Mouse (Mus musculus): ENCODE measurements around the gene Ifi211. TPM values are rescaled to one million over a fixed set of nuclear protein-coding genes. Genes with fewer than 3 reads are reported as not detected.
A peak's percentile ranks its signal among the peaks of the same experiment; 100 is the strongest.
"Not testable (repeated sequence)": the region's sequence is repeated elsewhere in the genome, so short reads cannot be mapped to it uniquely, and the experiment has no call there.

Gene Ifi211
- polyA plus RNA-seq, 1 experiment = 0.55 TPM

DNA sequence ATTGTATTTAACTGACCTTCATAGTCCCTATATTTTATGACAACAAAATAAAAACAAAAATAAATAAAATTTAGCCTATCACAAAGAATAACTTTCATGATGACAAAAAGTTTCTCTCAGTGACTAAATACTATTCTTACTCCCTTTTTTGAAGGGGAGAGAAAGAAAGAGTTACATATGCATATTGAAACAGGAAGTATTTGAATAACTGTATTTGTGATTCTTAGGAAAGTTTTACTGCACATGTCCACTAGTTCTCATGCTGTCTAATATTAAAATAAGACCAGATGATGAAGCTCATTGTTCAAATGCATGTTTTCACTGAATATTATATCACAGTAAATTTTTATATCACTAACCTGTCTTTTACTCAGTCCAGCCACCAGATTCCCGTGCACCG is 28.7 kb upstream of the Ifi211 start:
- H3K27me3 ChIP-seq (ENCODE audit: control insufficient read depth, insufficient read depth, low read length); DNase-seq (ENCODE audit: low read depth in 1 of 2, low spot score in 2 of 2); H3K4me1 ChIP-seq (ENCODE audit: control insufficient read depth, insufficient read depth, insufficient read length); H3K36me3 ChIP-seq (ENCODE audit: control insufficient read depth, insufficient read depth, low read length): not testable (repeated sequence)
- Histone ChIP-seq H3K4me3 (ENCODE audit: extremely low read depth, insufficient read depth, insufficient read length) (peak overlapping the region; percentile 56), H3K27ac (ENCODE audit: insufficient read depth, low read length) (peak overlapping the region; percentile 83)
- WGBS = 0% methylated on average over 2 of the region's 2 CpGs

DNA sequence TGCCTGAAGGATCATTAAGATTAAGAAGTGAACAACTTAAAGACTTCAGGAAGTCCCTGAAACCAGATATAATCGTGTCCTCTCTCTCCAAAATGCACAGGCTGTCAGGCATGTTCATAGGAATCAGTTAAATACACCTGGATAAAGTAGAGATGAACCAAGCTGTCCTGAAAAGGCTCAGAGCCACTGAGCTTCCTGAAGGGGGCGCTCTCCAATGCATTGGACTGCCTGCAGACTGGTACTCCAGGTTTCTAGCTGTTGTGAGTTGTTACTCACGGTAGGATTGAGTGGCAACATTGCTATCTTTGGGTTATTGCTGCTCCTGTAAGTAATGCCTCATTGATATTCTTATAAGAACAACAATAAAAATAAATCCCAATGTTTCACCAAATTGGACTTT is 6.4 kb upstream of the Ifi211 start:
- not testable (repeated sequence) for H3K27me3 ChIP-seq (ENCODE audit: control insufficient read depth, insufficient read depth, low read length); H3K4me1 ChIP-seq (ENCODE audit: control insufficient read depth, insufficient read depth, insufficient read length); H3K4me3 ChIP-seq (ENCODE audit: extremely low read depth, insufficient read depth, insufficient read length); H3K36me3 ChIP-seq (ENCODE audit: control insufficient read depth, insufficient read depth, low read length); H3K27ac ChIP-seq (ENCODE audit: insufficient read depth, low read length); DNase-seq (ENCODE audit: low read depth in 1 of 2, low spot score in 2 of 2)
- 81% methylated on average over 3 of the region's 3 CpGs for WGBS

DNA sequence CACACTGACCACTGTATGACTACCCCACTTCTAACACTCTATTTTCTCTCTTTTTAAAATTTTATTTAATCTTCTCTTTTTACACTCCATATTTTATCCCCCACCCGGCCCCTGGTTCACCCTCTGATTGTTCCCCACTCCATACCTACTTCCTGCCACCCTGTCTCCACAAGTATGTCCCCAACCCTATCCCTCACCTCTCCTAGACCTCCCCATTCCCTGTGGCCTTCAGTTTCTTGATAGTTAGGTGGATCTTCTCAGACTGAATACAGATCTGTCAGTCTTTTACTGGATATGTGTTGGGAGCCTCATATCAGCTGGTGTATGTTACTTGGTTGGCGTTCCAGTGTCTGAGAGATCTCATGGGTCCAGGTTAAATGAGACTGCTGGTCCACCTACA is 1.7 kb upstream of the Ifi211 start:
- Histone ChIP-seq H3K4me1 (ENCODE audit: control insufficient read depth, insufficient read depth, insufficient read length) (no peaks in the 10 kb centered on the region), H3K36me3 (ENCODE audit: control insufficient read depth, insufficient read depth, low read length) (no peaks in the 10 kb centered on the region), H3K27ac (ENCODE audit: insufficient read depth, low read length) (no peak overlapping the region), H3K27me3 (ENCODE audit: control insufficient read depth, insufficient read depth, low read length) (no peaks in the 10 kb centered on the region), H3K4me3 (ENCODE audit: extremely low read depth, insufficient read depth, insufficient read length) (no peak overlapping the region)
- DNase-seq (ENCODE audit: low read depth in 1 of 2, low spot score in 2 of 2) = no peak
- 80% methylated on average over 2 of the region's 2 CpGs for WGBS
- TF ChIP-seq CTCF (IDR thresholded peaks at IDR 0.05; ENCODE audit: extremely low read depth, insufficient read depth, insufficient read length, insufficient replicate concordance) = no peak
- TF ChIP-seq POLR2A (IDR thresholded peaks at IDR 0.05; ENCODE audit: low read depth, low read length) = no peak

DNA sequence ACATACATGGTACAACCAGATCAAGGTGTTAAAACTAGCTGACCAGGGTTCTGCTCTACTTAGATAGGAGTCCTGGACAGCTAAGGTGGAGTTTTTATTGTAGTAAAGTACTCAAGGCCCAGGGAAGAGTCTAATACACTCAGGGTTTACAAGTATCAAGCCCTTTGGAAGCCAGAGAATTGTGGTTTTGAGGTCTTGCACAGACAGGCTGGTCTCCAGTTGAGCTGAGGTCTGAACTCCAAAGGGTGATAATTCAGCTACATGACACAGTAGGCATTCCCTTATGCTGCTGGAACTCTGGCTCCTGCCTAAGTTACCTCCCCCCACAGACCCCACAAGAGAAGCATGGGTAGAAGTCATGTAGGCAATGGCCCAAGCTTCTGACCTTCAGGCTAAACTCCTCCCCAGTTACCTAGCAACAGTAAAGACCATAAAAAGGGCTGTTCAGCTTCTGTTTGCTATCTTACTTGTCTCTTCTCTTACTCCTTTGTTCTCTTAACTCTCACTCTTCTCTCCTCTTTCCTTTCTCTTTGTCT is 478 bp upstream of the Ifi211 start:
- DNase-seq (ENCODE audit: low read depth in 1 of 2, low spot score in 2 of 2); H3K4me3 ChIP-seq (ENCODE audit: extremely low read depth, insufficient read depth, insufficient read length); H3K4me1 ChIP-seq (ENCODE audit: control insufficient read depth, insufficient read depth, insufficient read length); H3K27ac ChIP-seq (ENCODE audit: insufficient read depth, low read length); H3K36me3 ChIP-seq (ENCODE audit: control insufficient read depth, insufficient read depth, low read length); H3K27me3 ChIP-seq (ENCODE audit: control insufficient read depth, insufficient read depth, low read length): not testable (repeated sequence)

DNA sequence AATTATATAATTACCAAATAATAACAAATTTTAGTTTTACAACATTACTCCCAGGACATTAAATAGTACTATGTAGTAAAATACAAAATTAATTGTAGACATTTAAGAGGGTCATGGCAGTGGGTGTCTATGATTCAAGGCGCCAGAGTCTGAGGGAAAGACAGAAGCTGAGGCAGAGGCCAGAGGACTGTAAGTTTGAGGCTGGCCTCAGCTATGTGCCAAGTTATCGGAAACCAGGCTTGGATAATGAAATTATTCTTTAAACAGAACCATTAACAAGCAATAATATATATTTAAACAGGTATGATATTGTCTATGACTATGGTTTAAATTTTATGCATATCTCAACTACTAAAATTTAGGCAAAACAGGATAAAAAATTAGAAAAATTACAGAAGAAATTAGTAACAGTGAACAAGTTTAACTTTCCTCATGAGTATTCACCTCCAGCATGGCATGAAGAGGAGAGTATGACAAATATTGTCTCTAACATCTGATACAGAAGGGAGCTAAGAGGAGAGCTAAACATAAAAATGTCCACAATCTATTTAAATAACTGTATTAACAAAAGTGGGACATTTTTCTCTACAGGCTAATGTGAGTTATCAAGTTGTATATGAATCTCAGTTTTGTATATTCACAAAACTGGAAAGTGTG is 910 bp downstream of the Ifi211 start:
- no peak overlapping the region for H3K4me3 ChIP-seq (ENCODE audit: extremely low read depth, insufficient read depth, insufficient read length)

DNA sequence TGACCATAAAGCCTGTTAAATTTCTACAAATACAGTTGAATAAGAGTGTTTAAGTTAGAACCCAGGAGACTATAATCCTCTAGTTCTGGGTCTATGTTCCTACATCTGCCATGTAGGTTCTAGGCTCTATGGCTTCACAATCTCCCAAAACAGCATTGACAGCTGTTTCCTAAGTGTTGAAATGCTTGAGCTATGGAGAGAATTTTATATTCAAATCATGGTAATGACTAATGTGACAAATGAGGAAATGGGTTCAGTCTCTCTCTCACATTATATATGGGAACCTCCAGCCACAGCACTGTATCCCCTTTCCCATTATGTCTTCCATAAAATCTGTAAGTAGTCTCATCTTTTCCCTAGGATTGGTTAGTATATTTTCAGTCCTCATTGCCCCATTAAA is 4.5 kb downstream of the Ifi211 start:
- H3K4me1 ChIP-seq (ENCODE audit: control insufficient read depth, insufficient read depth, insufficient read length); H3K27me3 ChIP-seq (ENCODE audit: control insufficient read depth, insufficient read depth, low read length); H3K4me3 ChIP-seq (ENCODE audit: extremely low read depth, insufficient read depth, insufficient read length); H3K36me3 ChIP-seq (ENCODE audit: control insufficient read depth, insufficient read depth, low read length); DNase-seq (ENCODE audit: low read depth in 1 of 2, low spot score in 2 of 2); H3K27ac ChIP-seq (ENCODE audit: insufficient read depth, low read length): not testable (repeated sequence)

More for the DNA sequence above, 910 bp downstream of the Ifi211 start:
- H3K36me3 ChIP-seq (ENCODE audit: control insufficient read depth, insufficient read depth, low read length) = no peaks in the 10 kb centered on the region
- no peaks in the 10 kb centered on the region for H3K27me3 ChIP-seq (ENCODE audit: control insufficient read depth, insufficient read depth, low read length)
- H3K4me1 ChIP-seq (ENCODE audit: control insufficient read depth, insufficient read depth, insufficient read length) = no peaks in the 10 kb centered on the region
- H3K27ac ChIP-seq (ENCODE audit: insufficient read depth, low read length) = no peak overlapping the region
- 93% methylated on average over 2 of the region's 2 CpGs for WGBS
- TF ChIP-seq POLR2A (IDR thresholded peaks at IDR 0.05; ENCODE audit: low read depth, low read length) (no peak), CTCF (IDR thresholded peaks at IDR 0.05; ENCODE audit: extremely low read depth, insufficient read depth, insufficient read length, insufficient replicate concordance) (no peak)
- no peak for DNase-seq (ENCODE audit: low read depth in 1 of 2, low spot score in 2 of 2)

DNA sequence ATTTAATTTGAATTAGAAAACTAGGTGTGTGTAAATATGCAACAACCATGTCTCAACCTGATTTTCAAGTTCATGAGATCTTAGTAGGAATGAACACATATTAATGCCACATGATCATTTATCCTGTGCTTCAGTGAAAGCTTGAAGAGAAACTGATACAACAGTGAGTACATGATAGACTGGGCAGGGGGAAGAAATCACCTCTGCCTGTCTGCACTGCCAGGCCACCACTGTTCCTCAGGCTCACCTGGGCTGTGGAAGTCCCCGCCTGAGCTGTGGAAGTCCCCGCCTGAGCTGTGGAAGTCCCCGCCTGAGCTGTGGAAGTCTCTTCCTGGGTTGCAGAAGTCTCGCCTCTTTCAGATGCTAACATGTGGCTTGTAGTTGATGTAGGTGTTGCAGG is 7.0 kb downstream of the Ifi211 start:
- not testable (repeated sequence) for H3K27ac ChIP-seq (ENCODE audit: insufficient read depth, low read length); H3K27me3 ChIP-seq (ENCODE audit: control insufficient read depth, insufficient read depth, low read length); H3K4me1 ChIP-seq (ENCODE audit: control insufficient read depth, insufficient read depth, insufficient read length); H3K4me3 ChIP-seq (ENCODE audit: extremely low read depth, insufficient read depth, insufficient read length); H3K36me3 ChIP-seq (ENCODE audit: control insufficient read depth, insufficient read depth, low read length)
- peak in 1 of 2 experiments; percentile 14 for DNase-seq (ENCODE audit: low read depth in 1 of 2, low spot score in 2 of 2)
- WGBS = 46% methylated on average over 4 of the region's 4 CpGs

DNA sequence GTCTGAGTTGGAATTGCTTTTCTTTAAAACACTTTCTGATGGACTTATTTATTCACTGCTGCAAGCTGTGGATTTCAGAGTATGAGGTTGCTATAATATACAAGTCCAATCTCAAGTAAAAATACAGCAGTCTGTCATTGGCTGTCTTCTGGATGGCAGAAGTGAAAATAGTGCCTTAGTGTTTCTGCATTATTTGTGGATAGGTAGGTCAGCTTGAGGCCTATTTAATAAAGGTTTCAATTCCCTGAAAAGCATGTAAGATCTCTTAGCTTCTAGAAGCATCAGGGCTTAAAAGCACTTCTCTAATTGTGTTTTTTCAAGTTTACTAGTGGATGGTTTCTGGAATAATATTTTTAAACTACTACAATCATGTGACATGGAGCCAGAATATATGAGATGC is 23.1 kb downstream of the Ifi211 start:
- H3K4me1 ChIP-seq (ENCODE audit: control insufficient read depth, insufficient read depth, insufficient read length); DNase-seq (ENCODE audit: low read depth in 1 of 2, low spot score in 2 of 2); H3K36me3 ChIP-seq (ENCODE audit: control insufficient read depth, insufficient read depth, low read length); H3K4me3 ChIP-seq (ENCODE audit: extremely low read depth, insufficient read depth, insufficient read length); H3K27me3 ChIP-seq (ENCODE audit: control insufficient read depth, insufficient read depth, low read length); H3K27ac ChIP-seq (ENCODE audit: insufficient read depth, low read length): not testable (repeated sequence)

DNA sequence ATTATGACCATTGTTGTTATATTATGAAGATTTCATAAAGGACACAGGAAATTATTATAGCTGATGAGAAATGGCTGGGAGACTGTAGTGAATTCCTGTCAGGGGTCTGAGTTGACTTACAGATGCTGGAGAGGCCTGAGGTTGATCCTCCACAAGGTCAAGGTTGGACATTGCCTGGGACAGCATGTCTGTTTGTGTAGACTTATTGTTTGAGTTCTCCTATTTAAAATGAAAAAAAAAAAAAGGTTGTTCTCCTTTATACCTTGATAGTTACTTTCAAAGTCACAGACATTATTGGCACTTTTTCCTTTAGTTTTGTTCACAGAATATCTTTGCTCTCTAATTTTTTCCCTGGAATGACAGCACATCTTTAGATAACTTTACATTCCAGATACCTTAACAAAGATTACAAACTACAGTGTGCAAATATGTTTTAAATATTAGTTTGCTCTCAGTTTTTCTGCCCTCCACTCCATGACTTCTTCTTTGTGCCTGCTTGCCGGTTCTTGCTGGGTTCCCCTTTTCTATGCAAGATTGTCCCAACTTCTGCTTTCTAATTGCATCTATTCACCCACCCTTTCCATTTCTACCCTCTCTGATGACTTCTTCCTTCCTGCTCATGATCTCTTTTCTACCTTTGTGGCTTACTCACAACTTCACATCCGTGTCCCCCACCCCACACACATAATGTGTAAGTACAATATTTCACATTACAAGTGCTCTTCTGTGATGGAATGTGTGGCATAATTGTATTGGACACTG is 25.6 kb downstream of the Ifi211 start:
- not testable (repeated sequence) for H3K36me3 ChIP-seq (ENCODE audit: control insufficient read depth, insufficient read depth, low read length); H3K27ac ChIP-seq (ENCODE audit: insufficient read depth, low read length); DNase-seq (ENCODE audit: low read depth in 1 of 2, low spot score in 2 of 2); H3K27me3 ChIP-seq (ENCODE audit: control insufficient read depth, insufficient read depth, low read length); H3K4me3 ChIP-seq (ENCODE audit: extremely low read depth, insufficient read depth, insufficient read length); H3K4me1 ChIP-seq (ENCODE audit: control insufficient read depth, insufficient read depth, insufficient read length)
- WGBS = 0% methylated on average over 1 of the region's 2 CpGs

DNA sequence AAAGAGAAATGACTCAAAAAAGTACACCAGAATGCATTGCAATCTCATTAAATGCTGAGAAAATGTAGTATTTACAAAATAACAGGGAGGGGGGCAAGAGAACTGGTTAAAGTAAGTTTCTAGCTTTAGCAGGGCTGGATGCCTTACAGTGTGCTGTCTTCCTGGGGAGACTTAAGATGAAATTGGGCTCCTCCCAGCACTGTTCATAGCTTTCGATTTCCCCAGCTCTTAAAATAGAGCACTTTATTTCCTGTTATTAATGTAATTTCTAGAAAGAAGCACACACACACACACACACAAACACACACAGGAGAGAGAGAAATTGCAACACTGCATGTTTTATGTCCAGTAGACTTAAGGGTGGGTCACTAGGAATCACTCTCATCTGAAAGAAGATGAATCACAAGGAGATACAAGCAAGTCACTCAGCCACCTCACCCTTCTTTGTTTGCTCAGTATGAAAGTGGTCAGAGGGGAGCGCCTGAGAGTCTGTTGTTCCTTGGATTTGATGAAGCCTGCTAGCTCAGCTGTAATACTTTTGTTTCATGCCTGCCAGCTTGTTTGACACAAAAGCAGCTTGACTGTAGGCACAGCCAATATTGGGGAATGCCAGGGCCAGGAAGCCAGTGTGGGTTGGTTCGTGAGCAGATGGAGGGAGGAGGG is 32.7 kb downstream of the Ifi211 start:
- WGBS = 8% methylated on average over 3 of the region's 3 CpGs
- peak overlapping the region; percentile 90 for H3K27ac ChIP-seq (ENCODE audit: insufficient read depth, low read length)
- peak overlapping the region; percentile 24 for H3K4me3 ChIP-seq (ENCODE audit: extremely low read depth, insufficient read depth, insufficient read length)
- not testable (repeated sequence) for H3K4me1 ChIP-seq (ENCODE audit: control insufficient read depth, insufficient read depth, insufficient read length); H3K27me3 ChIP-seq (ENCODE audit: control insufficient read depth, insufficient read depth, low read length); DNase-seq (ENCODE audit: low read depth in 1 of 2, low spot score in 2 of 2); H3K36me3 ChIP-seq (ENCODE audit: control insufficient read depth, insufficient read depth, low read length)

All from spleen, adult 2 months (tissue).